Mouse (Mus musculus) liver, embryonic 14.5 days (tissue): Measurements from ENCODE around the gene Slc35a3.

Experiments
- CTCF ChIP-seq: IDR thresholded peaks from 2 replicates; pipeline ENCODE4 v1.5.1; 2016; ENCODE audit warnings: antibody characterized with exemption, low read depth, control low read depth
- EP300 ChIP-seq: IDR thresholded peaks from 2 replicates; pipeline ENCODE4 v1.6.1; 2016; ENCODE audit warnings: antibody characterized with exemption, low read depth

DNA sequence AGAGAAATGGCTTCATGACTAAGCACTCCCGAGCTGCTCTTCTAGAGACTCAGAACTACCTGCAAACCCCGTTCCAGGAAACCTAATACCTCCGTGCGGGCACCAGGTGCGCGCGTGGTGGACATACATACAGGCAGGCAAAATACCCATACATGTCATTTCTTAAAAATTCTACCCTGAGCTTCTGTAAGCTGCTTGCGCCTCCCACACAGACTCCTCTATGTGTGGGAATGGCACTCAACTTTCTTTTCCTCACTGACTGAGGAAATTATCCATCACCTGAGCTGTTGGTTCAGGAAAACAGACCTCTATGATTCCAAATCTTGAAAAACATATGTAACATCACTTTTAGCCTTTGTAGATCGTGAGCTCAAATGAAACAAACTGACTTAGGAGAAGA is 61.9 kb downstream of the Slc35a3 start:
- no peak for TF ChIP-seq CTCF
- no peak for TF ChIP-seq EP300
